Mouse (Mus musculus): ENCODE measurements around the gene Tubg1. TPM values are rescaled to one million over a fixed set of nuclear protein-coding genes. Genes with fewer than 3 reads are reported as not detected.

The Tubg1 gene
- 15.2 and 15.6 TPM in 2 replicates for polyA plus RNA-seq (2012; rRNA removed)

GRCm38 (mm10) chr11:101119761-101120544, at the start of gene Tubg1, which contains the start of gene Retreg3:
Gene Tubg1 (plus strand): TSS chr11:101119938.
Gene Retreg3 (minus strand): TSS chr11:101119893.

GRCm38 (mm10) chr11:101078121-101078520, 41.6 kb upstream of the Tubg1 start, which contains the start of gene Hsd17b1:
Gene Hsd17b1 (plus strand): TSS chr11:101078411.

GRCm38 (mm10) chr11:101082208-101083082, 37.3 kb upstream of the Tubg1 start, which contains the start of gene Coasy:
Gene Coasy (plus strand): TSS chr11:101082565.

GRCm38 (mm10) chr11:101086756-101087681, 32.7 kb upstream of the Tubg1 start, which contains the start of gene Mlx:
Gene Mlx (plus strand): TSS chr11:101087277.

GRCm38 (mm10) chr11:101095314-101096024, 24.3 kb upstream of the Tubg1 start, which contains the start of gene Psmc3ip:
Gene Psmc3ip (minus strand): TSS chr11:101095436.

GRCm38 (mm10) chr11:101155728-101156371, 36.1 kb downstream of the Tubg1 start, which contains the start of gene Tubg2:
Gene Tubg2 (plus strand): TSS chr11:101155907.

GRCm38 (mm10) chr11:101170354-101170810, 50.6 kb downstream of the Tubg1 start, which contains the start of gene Cntnap1:
Gene Cntnap1 (plus strand): TSS chr11:101170523.

GRCm38 (mm10) chr11:101170811-101171610, 51.3 kb downstream of the Tubg1 start, which contains the start of gene Plekhh3:
Gene Plekhh3 (minus strand): TSS chr11:101171351.

GRCm38 (mm10) chr11:101174851-101175628, 55.3 kb downstream of the Tubg1 start, which contains the start of gene Ccr10:
Gene Ccr10 (minus strand): TSS chr11:101175443.

Other genes with a start within 250 kb of the Tubg1 start
- gene Stat3, start 180.4 kb upstream of the Tubg1 start, polyA plus RNA-seq (2012; rRNA removed), result 26.7 and 33.0 TPM in 2 replicates
- 20.1 and 21.2 TPM in 2 replicates for gene Cavin1, start 149.1 kb upstream of the Tubg1 start, polyA plus RNA-seq (2012; rRNA removed)
- gene Atp6v0a1, start 110.5 kb upstream of the Tubg1 start, polyA plus RNA-seq (2012; rRNA removed), result 186 and 202 TPM in 2 replicates
- gene Naglu, start 49.9 kb upstream of the Tubg1 start, polyA plus RNA-seq (2012; rRNA removed), result 10.6 and 11.5 TPM in 2 replicates
- 0.63 and 0.65 TPM in 2 replicates for gene Hsd17b1, start 41.5 kb upstream of the Tubg1 start, polyA plus RNA-seq (2012; rRNA removed)
- 49.3 and 50.2 TPM in 2 replicates for gene Coasy, start 37.4 kb upstream of the Tubg1 start, polyA plus RNA-seq (2012; rRNA removed)
- gene Mlx, start 32.7 kb upstream of the Tubg1 start, polyA plus RNA-seq (2012; rRNA removed), result 65.4 and 71.6 TPM in 2 replicates
- 19.1 and 19.5 TPM in 2 replicates for gene Psmc3ip, start 24.5 kb upstream of the Tubg1 start, polyA plus RNA-seq (2012; rRNA removed)
- gene Retreg3, start within 50 bp of the Tubg1 start, polyA plus RNA-seq (2012; rRNA removed), result 66.9 and 68.5 TPM in 2 replicates
- gene Tubg2, start 36.0 kb downstream of the Tubg1 start, polyA plus RNA-seq (2012; rRNA removed), result 31.8 and 33.7 TPM in 2 replicates
- 7.4 and 9.2 TPM in 2 replicates for gene Cntnap1, start 50.6 kb downstream of the Tubg1 start, polyA plus RNA-seq (2012; rRNA removed)
- 6.5 and 7.9 TPM in 2 replicates for gene Plekhh3, start 51.4 kb downstream of the Tubg1 start, polyA plus RNA-seq (2012; rRNA removed)
- gene Ccr10, start 55.5 kb downstream of the Tubg1 start, polyA plus RNA-seq (2012; rRNA removed), result 0.21 and 0.28 TPM in 2 replicates
- gene Ezh1, start 106.5 kb downstream of the Tubg1 start, polyA plus RNA-seq (2012; rRNA removed), result 37.9 and 39.6 TPM in 2 replicates
- 79.4 and 81.7 TPM in 2 replicates for gene Ramp2, start 126.1 kb downstream of the Tubg1 start, polyA plus RNA-seq (2012; rRNA removed)
- gene Vps25, start 133.8 kb downstream of the Tubg1 start, polyA plus RNA-seq (2012; rRNA removed), result 56.9 and 58.5 TPM in 2 replicates
- gene Wnk4, start 140.6 kb downstream of the Tubg1 start, polyA plus RNA-seq (2012; rRNA removed), result 4.4 and 5.4 TPM in 2 replicates
- gene Cntd1, start 159.1 kb downstream of the Tubg1 start, polyA plus RNA-seq (2012; rRNA removed), result 0.66 and 0.69 TPM in 2 replicates
- 165 and 213 TPM in 2 replicates for gene Coa3, start 159.2 kb downstream of the Tubg1 start, polyA plus RNA-seq (2012; rRNA removed)
- 115 and 124 TPM in 2 replicates for gene Becn1, start 182.3 kb downstream of the Tubg1 start, polyA plus RNA-seq (2012; rRNA removed)
- 103 and 105 TPM in 2 replicates for gene Psme3, start 196.3 kb downstream of the Tubg1 start, polyA plus RNA-seq (2012; rRNA removed)
- gene Aoc2, start 205.1 kb downstream of the Tubg1 start, polyA plus RNA-seq (2012; rRNA removed), result 7.0 and 7.4 TPM in 2 replicates
- gene Aoc3, start 210.7 kb downstream of the Tubg1 start, polyA plus RNA-seq (2012; rRNA removed), result 0.52 and 0.82 TPM in 2 replicates
- 0.03 and 0.05 TPM in 2 replicates for gene G6pc, start 247.6 kb downstream of the Tubg1 start, polyA plus RNA-seq (2012; rRNA removed)